Mouse (Mus musculus): ENCODE data around the gene Ambn. TPM values are rescaled to one million over a fixed set of nuclear protein-coding genes. Genes with fewer than 3 reads are reported as not detected.

The Ambn gene
- total and polyA plus RNA-seq, 3 experiments, result not detected

DNA sequence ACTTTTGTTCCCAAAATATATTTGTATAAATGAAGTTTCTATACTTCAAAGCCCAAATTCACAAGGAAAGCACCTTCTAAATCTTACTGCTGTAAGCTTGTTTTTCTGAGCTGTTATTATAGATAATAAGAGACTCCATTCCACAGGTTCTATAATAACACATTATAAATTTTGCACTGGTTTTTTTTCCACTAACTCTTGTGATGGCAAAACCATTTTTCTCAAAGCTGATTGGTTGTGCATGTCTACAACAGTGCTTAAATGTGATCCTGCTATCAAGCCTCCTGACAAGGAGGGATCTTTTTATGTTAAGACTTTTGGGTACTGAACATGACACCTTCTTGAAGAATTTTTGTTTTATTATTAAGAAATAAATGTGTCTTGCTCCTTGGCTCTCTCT is 31.9 kb downstream of the Ambn start, which contains the start of gene Enam:
TSS of gene Enam (plus strand) at position 301 of the 400 bp plus-strand sequence.
- no peak for DNase-seq (ENCODE audit: low spot score)
- no peaks in the 10 kb centered on the region for H3K36me3 ChIP-seq (replicated peaks)
- TF ChIP-seq POLR2AphosphoS5 (IDR thresholded peaks at IDR 0.05; ENCODE audit: insufficient replicate concordance, low read depth, low read length), result no peak
- no peak for TF ChIP-seq CTCF (IDR thresholded peaks at IDR 0.05; ENCODE audit: low read depth, low read length)
- no peaks in the 10 kb centered on the region for H3K27me3 ChIP-seq (ENCODE audit: insufficient read depth, low read length)
- H3K4me3 ChIP-seq (ENCODE audit: low read depth, low read length), result no peak within 1 kb of the TSS
- H3K4me1 ChIP-seq (ENCODE audit: insufficient read depth, low read depth, low read length), result no peaks in the 10 kb centered on the region
- no peak for ATAC-seq (ENCODE audit: extremely low read depth, insufficient number of reproducible peaks, low FRiP score, poor library complexity, severe bottlenecking)
- no peaks in the 10 kb centered on the region for H3K9me3 ChIP-seq (replicated peaks)

DNA sequence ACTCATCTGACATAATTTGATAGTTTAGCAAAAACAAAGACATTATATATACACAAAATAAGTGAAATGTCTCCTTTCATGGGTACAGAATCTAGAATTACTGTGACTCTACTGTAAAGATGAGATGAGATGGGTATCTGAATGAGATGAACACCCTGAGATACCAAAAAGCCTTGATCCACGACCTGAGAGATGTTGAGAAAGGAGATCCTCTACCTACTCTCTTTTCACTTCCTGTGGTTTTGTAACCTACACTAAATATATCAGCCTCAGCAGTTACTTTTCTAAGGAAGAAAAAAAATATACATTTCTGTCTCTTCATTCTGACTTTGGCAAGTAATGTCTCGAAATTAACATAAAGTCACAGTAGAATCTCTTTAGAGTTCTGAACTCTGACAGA is 33.2 kb downstream of the Ambn start:
- TF ChIP-seq POLR2AphosphoS5 (IDR thresholded peaks at IDR 0.05; ENCODE audit: insufficient replicate concordance, low read depth, low read length) (no peak), GATA2 (IDR thresholded peaks at IDR 0.05; ENCODE audit: borderline replicate concordance, low read depth, low read length) (no peak), CTCF (IDR thresholded peaks at IDR 0.05; ENCODE audit: low read depth, low read length) (no peak), GATA1 (IDR thresholded peaks at IDR 0.05; ENCODE audit: borderline replicate concordance, low read length) (no peak), TAL1 (conservative IDR thresholded peaks at IDR 0.05; ENCODE audit: low read depth, low read length) (no peak)
- no peak overlapping the region for H3K4me3 ChIP-seq (ENCODE audit: low read depth, low read length)
- no peaks in the 10 kb centered on the region for H3K4me1 ChIP-seq (ENCODE audit: insufficient read depth, low read depth, low read length)
- DNase-seq (ENCODE audit: low spot score) (no peak), ATAC-seq (ENCODE audit: extremely low read depth, insufficient number of reproducible peaks, low FRiP score, poor library complexity, severe bottlenecking) (no peak)
- H3K27me3 ChIP-seq (ENCODE audit: insufficient read depth, low read length), result no peaks in the 10 kb centered on the region
- H3K9me3 ChIP-seq (replicated peaks), result no peaks in the 10 kb centered on the region
- H3K36me3 ChIP-seq (replicated peaks), result no peaks in the 10 kb centered on the region

GRCm38 (mm10) chr5:88491111-88491510 is 35.3 kb downstream of the Ambn start:
- no peak for ATAC-seq (ENCODE audit: extremely low read depth, insufficient number of reproducible peaks, low FRiP score, poor library complexity, severe bottlenecking)

DNA sequence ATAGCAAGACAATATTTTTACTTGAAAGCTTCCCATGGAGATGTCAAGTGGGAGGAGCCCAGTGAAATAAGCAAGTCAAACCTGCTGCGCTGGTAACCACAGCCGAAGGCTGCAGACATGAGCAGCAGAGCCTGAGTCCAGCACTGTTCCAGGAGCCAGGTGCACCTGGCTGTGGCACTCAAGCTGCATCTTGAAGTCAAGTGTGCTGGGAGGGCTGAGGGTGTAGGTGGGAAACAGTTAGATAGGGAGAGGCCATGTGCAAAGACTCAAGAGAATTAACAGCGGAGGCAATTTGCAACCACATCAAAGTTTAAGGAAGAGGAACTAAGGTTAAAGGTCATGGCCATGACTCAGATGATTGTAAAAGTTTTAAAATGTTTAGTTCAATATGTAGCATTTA is 44.0 kb downstream of the Ambn start:
- H3K36me3 ChIP-seq (replicated peaks), result no peaks in the 10 kb centered on the region
- no peaks in the 10 kb centered on the region for H3K4me1 ChIP-seq (ENCODE audit: insufficient read depth, low read depth, low read length)
- no peak for ATAC-seq (ENCODE audit: extremely low read depth, insufficient number of reproducible peaks, low FRiP score, poor library complexity, severe bottlenecking)
- H3K27me3 ChIP-seq (ENCODE audit: insufficient read depth, low read length), result peaks cover 2% of the 10 kb centered on the region
- H3K4me3 ChIP-seq (ENCODE audit: low read depth, low read length), result no peak overlapping the region
- no peak for DNase-seq (ENCODE audit: low spot score)
- no peaks in the 10 kb centered on the region for H3K9me3 ChIP-seq (replicated peaks)
- TF ChIP-seq CTCF (IDR thresholded peaks at IDR 0.05; ENCODE audit: low read depth, low read length) (no peak), GATA2 (IDR thresholded peaks at IDR 0.05; ENCODE audit: borderline replicate concordance, low read depth, low read length) (no peak), TAL1 (conservative IDR thresholded peaks at IDR 0.05; ENCODE audit: low read depth, low read length) (no peak), POLR2AphosphoS5 (IDR thresholded peaks at IDR 0.05; ENCODE audit: insufficient replicate concordance, low read depth, low read length) (no peak), GATA1 (IDR thresholded peaks at IDR 0.05; ENCODE audit: borderline replicate concordance, low read length) (no peak)

More at GRCm38 (mm10) chr5:88491111-88491510, 35.3 kb downstream of the Ambn start:
- no peaks in the 10 kb centered on the region for H3K4me1 ChIP-seq (ENCODE audit: insufficient read depth, low read depth, low read length)
- TF ChIP-seq GATA2 (IDR thresholded peaks at IDR 0.05; ENCODE audit: borderline replicate concordance, low read depth, low read length) (no peak), CTCF (IDR thresholded peaks at IDR 0.05; ENCODE audit: low read depth, low read length) (no peak), TAL1 (conservative IDR thresholded peaks at IDR 0.05; ENCODE audit: low read depth, low read length) (no peak), POLR2AphosphoS5 (IDR thresholded peaks at IDR 0.05; ENCODE audit: insufficient replicate concordance, low read depth, low read length) (no peak), GATA1 (IDR thresholded peaks at IDR 0.05; ENCODE audit: borderline replicate concordance, low read length) (no peak)
- no peak overlapping the region for H3K4me3 ChIP-seq (ENCODE audit: low read depth, low read length)
- no peak for DNase-seq (ENCODE audit: low spot score)
- H3K36me3 ChIP-seq (replicated peaks), result no peaks in the 10 kb centered on the region
- no peaks in the 10 kb centered on the region for H3K27me3 ChIP-seq (ENCODE audit: insufficient read depth, low read length)
- H3K9me3 ChIP-seq (replicated peaks), result no peaks in the 10 kb centered on the region

DNA sequence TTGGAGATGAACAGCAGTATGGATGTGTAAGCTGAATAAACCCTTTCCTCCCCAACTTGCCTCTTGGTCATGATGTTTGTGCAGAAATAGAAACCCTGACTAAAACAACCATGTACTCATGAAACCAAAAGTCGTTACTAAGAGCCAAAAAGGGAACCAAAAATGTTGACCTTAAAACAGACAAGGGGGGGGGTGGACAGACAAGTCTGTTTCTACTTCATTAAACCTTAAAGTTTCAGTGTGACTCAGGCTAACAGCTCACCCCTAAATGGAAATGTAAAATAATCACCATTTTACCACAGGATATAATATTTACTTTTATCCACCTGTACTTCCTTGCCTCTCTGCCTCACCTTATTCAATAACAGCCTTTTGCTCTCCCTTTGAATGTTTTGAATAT is 52.8 kb downstream of the Ambn start:
- no peak for TF ChIP-seq GATA1 (IDR thresholded peaks at IDR 0.05; ENCODE audit: borderline replicate concordance, low read length)
- no peak for TF ChIP-seq TAL1 (conservative IDR thresholded peaks at IDR 0.05; ENCODE audit: low read depth, low read length)
- TF ChIP-seq POLR2AphosphoS5 (IDR thresholded peaks at IDR 0.05; ENCODE audit: insufficient replicate concordance, low read depth, low read length), result no peak
- TF ChIP-seq CTCF (IDR thresholded peaks at IDR 0.05; ENCODE audit: low read depth, low read length), result no peak
- TF ChIP-seq GATA2 (IDR thresholded peaks at IDR 0.05; ENCODE audit: borderline replicate concordance, low read depth, low read length), result no peak
- H3K36me3 ChIP-seq (replicated peaks), result no peaks in the 10 kb centered on the region
- H3K9me3 ChIP-seq (replicated peaks), result no peaks in the 10 kb centered on the region
- H3K4me1 ChIP-seq (ENCODE audit: insufficient read depth, low read depth, low read length), result no peaks in the 10 kb centered on the region
- H3K4me3 ChIP-seq (ENCODE audit: low read depth, low read length), result no peak overlapping the region
- peaks cover 2% of the 10 kb centered on the region; the same call in 1 of the 2 replicates for H3K27me3 ChIP-seq (ENCODE audit: insufficient read depth, low read length)
- no peak for ATAC-seq (ENCODE audit: extremely low read depth, insufficient number of reproducible peaks, low FRiP score, poor library complexity, severe bottlenecking)
- no peak for DNase-seq (ENCODE audit: low spot score)

GRCm38 (mm10) chr5:88508990-88509389 is 53.2 kb downstream of the Ambn start:
- no peak for DNase-seq (ENCODE audit: low spot score)
- H3K9me3 ChIP-seq (replicated peaks), result no peaks in the 10 kb centered on the region
- ATAC-seq (ENCODE audit: extremely low read depth, insufficient number of reproducible peaks, low FRiP score, poor library complexity, severe bottlenecking), result no peak
- peaks cover 2% of the 10 kb centered on the region; the same call in 1 of the 2 replicates for H3K27me3 ChIP-seq (ENCODE audit: insufficient read depth, low read length)
- no peak for TF ChIP-seq GATA1 (IDR thresholded peaks at IDR 0.05; ENCODE audit: borderline replicate concordance, low read length)
- TF ChIP-seq GATA2 (IDR thresholded peaks at IDR 0.05; ENCODE audit: borderline replicate concordance, low read depth, low read length), result no peak
- TF ChIP-seq CTCF (IDR thresholded peaks at IDR 0.05; ENCODE audit: low read depth, low read length), result no peak
- TF ChIP-seq TAL1 (conservative IDR thresholded peaks at IDR 0.05; ENCODE audit: low read depth, low read length), result no peak
- TF ChIP-seq POLR2AphosphoS5 (IDR thresholded peaks at IDR 0.05; ENCODE audit: insufficient replicate concordance, low read depth, low read length), result no peak
- no peaks in the 10 kb centered on the region for H3K4me1 ChIP-seq (ENCODE audit: insufficient read depth, low read depth, low read length)
- H3K4me3 ChIP-seq (ENCODE audit: low read depth, low read length), result no peak overlapping the region
- no peaks in the 10 kb centered on the region for H3K36me3 ChIP-seq (replicated peaks)

Other genes starting within 250 kb of the Ambn start
- gene Gm7714, start 187.1 kb upstream of the Ambn start, total RNA-seq (2014; fragmentation: Nextera tagmentation), result not detected in 2 replicates
- not detected in 2 replicates for gene Gm7714, start 187.1 kb upstream of the Ambn start, total RNA-seq (2017)
- not detected in 2 replicates for gene Gm7714, start 187.1 kb upstream of the Ambn start, polyA plus RNA-seq (2012)
- gene Prol1, start 138.7 kb upstream of the Ambn start, total RNA-seq (2014; fragmentation: Nextera tagmentation), result not detected in 2 replicates
- gene Prol1, start 138.7 kb upstream of the Ambn start, total RNA-seq (2017), result not detected in 2 replicates
- not detected in 2 replicates for gene Prol1, start 138.7 kb upstream of the Ambn start, polyA plus RNA-seq (2012)
- gene Amtn, start 79.9 kb upstream of the Ambn start, total RNA-seq (2014; fragmentation: Nextera tagmentation), result not detected in 2 replicates
- not detected in 2 replicates for gene Amtn, start 79.9 kb upstream of the Ambn start, total RNA-seq (2017)
- not detected in 2 replicates for gene Amtn, start 79.9 kb upstream of the Ambn start, polyA plus RNA-seq (2012)
- not detected in 2 replicates for gene Enam, start 32.0 kb downstream of the Ambn start, total RNA-seq (2014; fragmentation: Nextera tagmentation)
- gene Enam, start 32.0 kb downstream of the Ambn start, total RNA-seq (2017), result 0.06 and 0.11 TPM in 2 replicates
- not detected in 2 replicates for gene Enam, start 32.0 kb downstream of the Ambn start, polyA plus RNA-seq (2012)
- not detected in 2 replicates for gene Jchain, start 71.9 kb downstream of the Ambn start, total RNA-seq (2014; fragmentation: Nextera tagmentation)
- not detected in 2 replicates for gene Jchain, start 71.9 kb downstream of the Ambn start, total RNA-seq (2017)
- gene Jchain, start 71.9 kb downstream of the Ambn start, polyA plus RNA-seq (2012), result not detected in 2 replicates
- gene Utp3, start 98.5 kb downstream of the Ambn start, total RNA-seq (2014; fragmentation: Nextera tagmentation), result 77.0 and 96.8 TPM in 2 replicates
- 53.4 and 69.7 TPM in 2 replicates for gene Utp3, start 98.5 kb downstream of the Ambn start, total RNA-seq (2017)
- 76.1 and 79.6 TPM in 2 replicates for gene Utp3, start 98.5 kb downstream of the Ambn start, polyA plus RNA-seq (2012)
- gene Rufy3, start 109.0 kb downstream of the Ambn start, total RNA-seq (2014; fragmentation: Nextera tagmentation), result 11.9 and 14.0 TPM in 2 replicates
- gene Rufy3, start 109.0 kb downstream of the Ambn start, total RNA-seq (2017), result 14.7 and 17.0 TPM in 2 replicates
- gene Rufy3, start 109.0 kb downstream of the Ambn start, polyA plus RNA-seq (2012), result 2.5 and 3.1 TPM in 2 replicates
- 128 and 145 TPM in 2 replicates for gene Grsf1, start 220.2 kb downstream of the Ambn start, total RNA-seq (2014; fragmentation: Nextera tagmentation)
- gene Grsf1, start 220.2 kb downstream of the Ambn start, total RNA-seq (2017), result 110 and 130 TPM in 2 replicates
- gene Grsf1, start 220.2 kb downstream of the Ambn start, polyA plus RNA-seq (2012), result 57.3 and 87.8 TPM in 2 replicates